Mouse (Mus musculus): Measurements from ENCODE around the gene Sbno2.

Gene Sbno2

DNA sequence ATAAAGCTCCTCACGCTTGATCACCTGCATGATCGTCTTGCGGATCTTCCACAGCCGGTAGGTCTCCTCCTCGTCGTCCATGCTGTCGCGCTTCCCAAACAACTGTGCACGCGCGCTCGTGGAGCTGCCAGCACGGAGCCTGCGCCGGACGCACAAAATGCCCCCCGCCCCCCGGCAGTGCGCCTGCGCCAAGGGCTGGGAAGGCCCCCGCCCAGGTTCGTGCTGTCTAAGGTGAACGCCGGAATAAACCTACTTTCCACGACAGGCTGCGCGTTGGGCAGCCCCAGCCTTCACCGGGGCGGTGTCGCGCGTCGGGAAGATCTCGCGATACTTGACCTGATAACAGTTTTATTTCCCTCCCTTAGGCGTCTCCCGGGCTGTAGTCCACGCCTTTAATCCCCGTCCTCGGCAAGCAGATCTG lies 65.8 kb downstream of the Sbno2 start, which contains the start of gene Polr2e:
Gene Polr2e, minus strand, starts transcription at position 237 of the 421 bp plus-strand sequence.
- DNase-seq (ENCODE audit: low read depth, low spot score), result peak; percentile 98

DNA sequence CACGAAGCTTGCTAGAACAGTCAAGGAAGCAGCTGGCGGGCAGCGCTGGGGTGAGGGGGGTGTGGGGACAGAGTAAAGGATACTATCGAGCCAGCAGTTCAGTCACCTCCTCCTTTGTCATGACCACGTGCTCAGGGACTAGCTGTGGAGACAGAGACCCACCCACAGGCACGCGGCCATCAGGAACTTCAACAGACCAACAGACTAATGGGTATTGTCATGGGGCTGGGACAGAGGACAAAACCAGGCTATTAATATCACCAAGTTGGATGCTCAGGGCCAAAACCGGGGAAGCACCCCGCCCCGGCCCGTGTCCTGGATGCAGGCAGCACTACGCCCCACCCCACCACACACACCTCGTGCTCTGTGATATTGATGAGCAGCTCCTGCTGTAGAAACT lies 68.5 kb downstream of the Sbno2 start:
- no peak for DNase-seq (ENCODE audit: low read depth, low spot score)

DNA sequence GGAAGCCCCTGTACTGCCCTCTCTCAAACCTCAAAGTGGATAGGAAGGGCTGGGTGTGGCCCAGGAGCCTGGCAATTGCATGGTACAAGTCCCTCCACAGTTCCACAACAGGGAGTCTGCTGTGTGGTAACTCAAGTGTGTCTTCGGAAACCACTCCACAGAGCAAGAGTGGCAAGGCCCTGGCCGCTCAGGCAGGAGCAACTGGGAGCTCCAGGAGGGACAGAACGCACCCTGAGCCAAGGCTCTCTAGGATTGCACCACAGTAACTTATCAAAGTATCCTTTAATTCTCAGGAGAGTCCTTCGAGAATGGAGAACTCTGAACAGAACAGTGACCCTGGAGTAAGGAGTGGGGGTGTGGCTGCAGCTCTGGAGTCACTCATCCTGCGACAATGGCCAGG lies 69.7 kb downstream of the Sbno2 start:
- no peak for DNase-seq (ENCODE audit: low read depth, low spot score)

DNA sequence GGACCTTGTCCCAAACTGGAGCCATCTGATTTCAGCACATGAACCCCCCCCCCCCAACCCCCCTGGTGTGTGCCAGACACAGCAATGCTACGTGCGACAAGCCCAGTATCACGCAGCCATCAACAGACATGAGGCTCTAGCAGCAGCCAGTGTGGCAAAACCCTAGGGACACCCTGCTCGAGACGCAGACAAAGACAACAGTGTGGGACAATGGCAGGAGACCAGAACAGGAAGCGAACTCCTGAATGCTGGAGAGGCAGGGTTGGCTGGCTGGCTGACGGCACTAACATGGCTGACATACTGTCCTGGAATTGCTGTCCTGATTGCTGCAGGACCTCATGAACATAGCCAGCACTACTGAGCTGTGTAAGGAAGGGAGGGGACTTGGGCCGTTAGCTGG lies 70.2 kb downstream of the Sbno2 start:
- DNase-seq (ENCODE audit: low read depth, low spot score), result no peak

DNA sequence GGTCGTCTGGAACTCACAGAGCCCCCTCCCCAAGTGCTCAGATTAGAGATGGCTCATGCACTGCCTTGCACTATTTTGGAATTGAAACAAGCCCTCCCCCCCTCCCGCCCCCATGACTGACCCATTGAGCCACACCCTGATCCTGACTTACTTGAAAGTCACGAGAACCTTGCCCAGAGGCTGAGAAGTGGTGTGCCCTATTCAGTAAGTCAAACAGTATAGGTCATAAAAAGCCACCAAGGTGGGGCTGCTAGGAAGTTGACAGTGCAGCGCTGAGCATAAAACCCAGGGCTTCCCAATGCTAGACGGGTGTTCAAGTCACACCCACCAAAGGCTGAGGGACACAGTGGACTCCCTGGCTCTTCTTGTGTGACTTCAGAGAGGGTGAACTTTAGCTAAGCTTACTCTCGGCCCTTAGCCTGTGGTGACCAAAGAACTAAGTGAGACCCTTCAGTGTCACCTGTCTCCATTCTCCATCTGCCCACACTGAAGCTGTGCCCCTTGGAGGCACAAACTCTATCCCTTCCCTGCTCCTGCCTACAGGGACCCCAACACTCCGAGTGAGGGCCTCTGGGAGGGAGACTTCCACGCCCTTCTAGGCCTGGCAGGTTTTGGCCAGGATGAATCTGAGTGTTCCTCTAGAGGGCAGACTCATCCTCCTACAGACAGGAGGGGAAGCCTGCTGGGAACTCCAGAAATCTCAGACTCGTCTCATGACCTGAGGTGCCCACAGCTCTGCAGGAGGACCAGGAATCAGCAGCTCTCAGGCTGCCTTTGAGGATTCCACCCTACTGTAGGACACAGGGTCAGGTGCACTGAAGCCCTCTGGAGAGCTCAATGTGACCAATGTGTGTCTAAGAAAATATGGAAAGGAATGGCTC lies 71.6 kb downstream of the Sbno2 start:
- DNase-seq (ENCODE audit: low read depth, low spot score), result no peak

DNA sequence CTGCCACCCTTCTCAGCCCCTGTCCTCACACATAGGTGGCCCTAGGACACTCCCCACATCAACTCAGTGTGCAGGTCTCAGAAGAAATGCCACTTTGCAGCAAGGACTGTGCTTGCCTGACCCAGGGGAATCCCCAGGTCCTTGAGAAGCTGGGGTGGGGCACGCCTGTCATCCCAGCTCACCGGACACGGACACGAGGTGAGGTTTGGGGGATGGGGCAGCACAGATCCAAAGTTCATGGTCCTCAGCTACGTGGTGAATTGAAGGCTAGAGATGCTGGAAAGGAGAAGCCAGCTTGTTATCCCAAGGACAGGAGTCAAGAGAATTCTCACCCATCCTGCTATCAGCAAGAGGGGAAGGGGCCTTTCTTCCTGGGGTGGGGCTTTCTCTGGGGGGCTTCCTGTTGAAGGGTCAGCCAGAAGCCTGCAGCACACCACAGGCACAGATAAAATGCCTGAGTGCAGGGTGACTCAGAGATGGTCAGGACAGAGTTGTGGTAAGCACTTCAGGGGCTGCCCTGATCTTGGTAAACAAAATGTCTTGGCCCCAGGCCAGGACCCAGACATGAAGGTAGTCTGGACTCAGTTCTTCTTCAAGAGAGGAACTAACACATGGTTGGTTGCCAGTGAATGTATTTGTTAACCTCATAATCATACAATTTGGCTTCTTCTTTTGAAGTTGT lies 72.4 kb downstream of the Sbno2 start:
- no peak for DNase-seq (ENCODE audit: low read depth, low spot score)

DNA sequence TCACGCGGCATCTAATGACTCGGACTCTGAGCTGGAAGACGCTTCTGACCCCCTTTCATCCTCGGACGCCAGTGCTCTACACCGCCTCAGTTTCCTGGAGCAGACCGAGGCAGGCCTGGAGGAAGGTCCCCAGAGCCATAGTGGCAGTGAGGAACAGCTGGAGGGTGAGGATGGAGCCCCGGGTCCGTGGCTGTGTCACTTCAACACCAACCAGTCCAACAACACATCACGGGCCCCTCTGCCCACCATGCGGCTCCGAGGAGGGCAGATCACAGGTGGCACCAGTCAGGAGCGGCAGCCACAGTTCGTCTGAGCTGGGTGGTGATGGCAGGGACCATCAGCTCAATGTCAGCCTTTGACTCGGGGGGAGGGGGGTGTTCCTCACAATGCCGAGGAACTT lies 74.6 kb downstream of the Sbno2 start:
- DNase-seq (ENCODE audit: low read depth, low spot score), result no peak

DNA sequence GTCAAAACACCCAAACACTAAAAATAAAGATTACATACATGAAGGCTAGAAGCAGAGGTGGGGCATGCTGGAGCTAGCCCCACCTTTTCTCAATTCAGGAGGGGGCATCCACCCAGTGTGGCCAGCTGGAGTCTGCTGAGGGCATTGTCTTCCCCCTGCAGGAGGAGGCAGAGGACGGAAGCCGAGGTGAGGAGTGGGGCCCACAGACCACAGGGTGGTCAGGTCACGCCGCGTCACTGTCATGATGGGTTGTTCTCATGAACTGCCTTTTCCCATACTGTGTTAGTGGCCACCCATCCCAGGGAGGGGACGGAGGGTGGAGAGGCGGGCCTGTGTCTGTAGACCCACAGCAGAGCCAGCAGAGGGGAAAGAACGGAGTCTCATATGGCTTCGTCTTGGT lies 75.2 kb downstream of the Sbno2 start:
- DNase-seq (ENCODE audit: low read depth, low spot score), result no peak

DNA sequence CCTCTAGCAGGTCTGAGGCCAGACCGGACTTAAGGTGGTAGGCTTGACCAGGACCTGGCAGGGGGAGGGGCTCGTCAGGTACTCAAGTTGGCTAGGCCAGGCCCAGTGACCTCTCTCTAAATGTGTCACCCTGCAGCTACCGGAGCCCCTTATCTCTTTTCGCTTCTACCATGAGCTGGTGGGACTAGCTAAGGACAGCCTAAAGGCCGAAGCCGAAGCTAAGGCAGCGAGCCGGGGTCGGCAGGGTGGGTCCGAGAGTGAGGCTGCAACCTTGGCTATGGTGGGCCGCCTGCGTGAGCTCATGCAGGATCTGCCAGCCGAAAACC lies 76.9 kb downstream of the Sbno2 start:
- DNase-seq (ENCODE audit: low read depth, low spot score), result no peak

DNA sequence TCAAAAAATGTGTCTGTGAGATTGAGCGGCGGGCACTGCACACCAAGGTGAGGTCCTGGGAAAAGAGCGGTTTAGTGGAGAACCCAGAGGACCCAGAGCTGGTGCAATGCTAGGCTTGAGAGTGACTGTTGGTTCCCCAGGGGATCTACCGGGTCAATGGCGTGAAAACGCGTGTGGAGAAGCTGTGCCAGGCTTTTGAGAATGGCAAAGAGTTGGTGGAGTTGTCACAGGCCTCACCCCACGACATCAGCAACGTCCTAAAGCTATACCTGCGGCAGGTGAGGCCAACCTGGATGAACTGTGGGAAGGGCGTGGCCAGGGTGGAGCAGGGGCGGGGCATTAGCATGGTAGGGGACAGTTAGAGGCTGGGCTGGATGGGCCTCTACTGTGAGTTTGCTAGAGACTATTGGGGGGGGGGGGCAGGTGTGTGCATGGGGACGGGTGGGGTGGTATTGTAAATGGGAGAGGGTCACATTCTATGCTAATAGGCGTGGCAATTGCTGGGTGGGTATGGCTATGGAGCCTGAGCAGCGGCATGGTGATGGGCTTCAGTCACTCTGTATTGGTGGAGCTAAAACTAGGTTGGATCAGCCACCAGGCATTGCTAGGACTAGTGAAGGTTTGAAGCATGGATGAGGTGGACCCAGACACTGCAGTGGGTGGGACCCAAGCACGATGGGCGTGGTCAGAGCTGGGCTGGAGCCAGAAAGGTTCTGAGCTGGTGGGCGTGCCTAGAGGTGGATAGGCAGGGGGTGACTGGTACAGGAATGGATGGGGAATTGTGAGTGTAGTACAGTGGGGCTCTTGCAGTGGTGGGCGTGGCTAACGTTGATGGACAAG lies 77.5 kb downstream of the Sbno2 start:
- no peak for DNase-seq (ENCODE audit: low read depth, low spot score)

DNA sequence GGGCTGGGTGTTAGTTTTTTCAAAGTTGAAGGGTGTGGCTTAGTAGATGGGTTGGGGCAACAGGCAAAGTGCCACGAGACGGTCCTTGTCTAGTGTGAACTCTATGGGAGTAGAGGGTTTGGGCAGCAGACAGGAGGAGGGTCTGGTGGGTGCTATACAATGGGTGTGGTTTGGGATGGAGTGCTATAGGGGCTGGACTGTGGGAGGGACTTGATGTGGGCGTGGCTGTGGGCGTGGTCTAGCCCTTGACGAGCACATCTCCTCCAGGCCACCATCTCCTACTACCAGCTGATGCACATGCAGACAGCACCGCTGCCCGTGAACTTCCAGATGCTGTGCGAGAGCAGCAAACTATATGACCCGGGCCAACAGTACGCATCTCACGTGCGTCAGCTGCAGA lies 79.5 kb downstream of the Sbno2 start:
- no peak for DNase-seq (ENCODE audit: low read depth, low spot score)

DNA sequence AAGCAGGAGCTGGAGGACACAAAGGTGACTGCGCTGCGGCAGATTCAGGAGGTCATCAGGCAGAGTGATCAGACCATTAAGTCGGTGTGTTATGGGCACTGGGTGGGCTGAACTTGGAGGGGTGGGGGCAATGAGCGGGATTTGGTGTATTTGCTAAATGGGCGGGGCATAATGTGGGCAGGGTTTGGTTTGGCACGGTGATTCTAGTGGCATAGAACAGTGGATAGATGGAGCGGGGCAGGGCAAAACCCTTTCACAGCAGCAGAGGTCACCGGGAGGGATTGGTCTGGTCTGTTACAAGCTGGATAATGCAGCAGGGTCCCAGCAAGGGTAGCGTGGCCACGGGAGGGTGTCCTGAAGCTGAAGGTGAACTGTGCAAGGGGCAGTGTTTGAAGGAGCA lies 79.9 kb downstream of the Sbno2 start:
- no peak for DNase-seq (ENCODE audit: low read depth, low spot score)

DNA sequence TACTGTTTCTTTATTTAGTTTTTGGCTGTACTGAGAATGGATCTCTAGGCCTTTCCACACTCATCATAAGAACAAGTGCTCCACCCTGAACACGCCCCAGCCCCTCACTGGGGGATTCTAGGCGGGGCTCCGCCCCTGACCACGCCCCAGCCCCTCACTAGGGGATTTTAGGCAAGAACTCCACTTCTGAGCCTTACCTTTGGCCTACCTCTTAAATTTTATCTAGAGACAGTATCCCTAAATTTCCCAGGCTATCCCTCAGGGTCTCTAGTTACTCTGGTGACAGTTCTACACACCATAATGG lies 80.4 kb downstream of the Sbno2 start:
- DNase-seq (ENCODE audit: low read depth, low spot score), result no peak

DNA sequence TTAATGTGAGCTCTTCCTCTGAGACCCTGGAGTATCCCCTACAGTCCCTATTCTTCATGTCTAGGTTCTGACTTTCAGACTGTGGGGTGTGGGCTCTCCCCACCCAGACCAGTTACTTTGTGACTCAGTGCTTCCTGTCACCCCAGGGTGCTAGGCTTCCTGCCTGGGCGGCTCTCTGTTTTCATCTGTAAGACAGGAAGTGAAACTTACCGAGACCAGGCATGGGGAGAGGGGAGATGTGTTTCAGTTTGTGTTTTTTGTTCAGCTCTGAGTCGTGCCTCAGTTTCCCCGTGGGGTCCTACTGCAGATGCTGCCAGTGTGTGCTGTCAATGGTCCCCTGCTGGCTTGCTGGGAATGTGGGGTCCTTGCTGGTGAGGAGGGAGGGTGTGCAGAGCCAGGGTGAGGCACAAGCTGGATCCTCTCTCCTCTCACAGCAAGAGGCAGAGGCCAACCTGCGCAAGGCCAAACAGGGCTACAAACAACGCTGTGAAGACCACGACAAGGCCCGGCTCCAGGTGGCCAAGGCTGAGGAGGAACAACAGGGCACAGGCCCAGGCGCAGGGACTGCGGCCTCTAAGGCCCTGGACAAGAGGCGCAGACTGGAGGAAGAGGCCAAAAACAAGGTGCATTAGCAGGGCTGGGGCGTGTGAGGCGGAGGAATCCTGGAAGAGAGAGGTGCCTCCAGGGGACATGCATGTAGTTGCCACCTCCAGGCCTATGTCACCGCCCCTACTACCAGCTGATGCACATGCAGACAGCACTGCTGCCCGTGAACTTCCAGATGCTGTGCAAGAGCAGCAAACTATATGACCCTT lies 80.9 kb downstream of the Sbno2 start:
- DNase-seq (ENCODE audit: low read depth, low spot score), result no peak

DNA sequence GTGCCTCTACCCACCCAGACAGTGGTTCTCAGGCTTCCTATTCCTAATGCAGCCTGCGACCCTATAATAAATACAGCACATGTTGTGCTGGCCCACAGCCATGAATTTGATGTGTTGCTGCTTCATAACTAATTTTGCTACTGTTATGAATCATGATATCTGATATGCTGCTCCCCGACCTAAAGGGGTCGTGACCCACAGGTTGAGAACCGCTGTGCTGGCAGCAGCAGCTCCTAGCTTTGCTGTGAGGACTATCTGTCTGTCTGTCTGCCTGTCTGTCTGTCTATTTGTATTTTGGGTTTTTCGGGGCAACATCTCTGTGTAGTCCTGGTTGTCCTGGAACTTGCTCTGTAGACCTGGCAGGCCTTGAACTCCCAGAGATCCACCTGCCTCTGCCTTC lies 81.6 kb downstream of the Sbno2 start:
- no peak for DNase-seq (ENCODE audit: low read depth, low spot score)

DNA sequence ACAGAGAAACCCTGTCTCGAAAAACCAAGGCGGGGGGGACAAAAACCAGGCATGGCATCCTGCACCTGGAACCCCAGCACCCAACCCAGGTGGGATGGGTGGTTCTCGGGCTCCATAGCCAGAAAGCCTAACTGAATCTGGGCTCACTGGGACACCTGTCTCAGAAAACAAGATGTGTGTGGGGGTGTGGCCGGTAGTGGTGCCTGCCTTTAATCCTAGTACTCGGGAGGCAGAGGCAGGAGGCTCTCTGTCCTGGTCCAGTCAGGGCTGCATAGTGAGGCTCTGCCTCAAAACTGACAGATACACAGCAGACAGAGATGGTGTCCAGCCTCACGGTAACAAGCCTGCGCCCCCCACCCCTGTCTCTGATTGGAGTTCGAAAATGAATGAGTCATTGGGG lies 82.6 kb downstream of the Sbno2 start:
- no peak for DNase-seq (ENCODE audit: low read depth, low spot score)

DNA sequence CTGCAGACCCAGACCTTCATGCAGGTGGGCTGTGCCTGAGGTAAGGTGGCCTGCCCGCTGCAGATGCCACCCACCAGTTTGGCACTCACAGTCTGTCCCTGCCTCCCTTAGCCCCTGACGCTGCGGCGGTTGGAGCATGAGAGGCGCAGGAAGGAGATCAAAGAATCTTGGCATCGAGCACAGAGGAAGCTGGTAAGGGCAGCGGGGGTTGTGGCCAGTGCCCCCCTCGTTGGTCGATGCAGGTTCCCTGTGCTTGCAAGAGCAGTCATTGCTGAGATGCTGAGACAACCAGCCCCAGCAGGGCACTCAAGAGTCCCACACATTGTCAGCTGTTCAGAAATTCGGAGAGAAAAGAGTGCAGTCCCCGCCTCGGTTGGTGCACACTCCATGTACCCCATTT lies 83.2 kb downstream of the Sbno2 start:
- DNase-seq (ENCODE audit: low read depth, low spot score), result no peak

DNA sequence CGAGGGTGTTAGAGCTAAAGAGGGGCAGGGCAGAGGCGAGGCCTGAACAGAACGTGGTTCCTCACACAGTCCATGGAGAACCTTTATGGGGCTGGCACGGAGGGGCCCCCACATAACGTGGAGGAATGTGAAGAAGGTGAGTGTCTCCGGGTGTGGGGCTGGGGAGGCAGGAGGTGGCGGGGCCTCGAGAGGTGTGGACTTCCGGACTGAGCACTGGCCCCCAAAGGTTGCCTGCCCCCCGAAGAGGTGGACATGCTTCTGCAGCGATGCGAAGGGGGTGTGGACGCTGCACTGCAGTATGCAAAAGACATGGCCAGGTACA lies 84.1 kb downstream of the Sbno2 start:
- DNase-seq (ENCODE audit: low read depth, low spot score), result no peak

DNA sequence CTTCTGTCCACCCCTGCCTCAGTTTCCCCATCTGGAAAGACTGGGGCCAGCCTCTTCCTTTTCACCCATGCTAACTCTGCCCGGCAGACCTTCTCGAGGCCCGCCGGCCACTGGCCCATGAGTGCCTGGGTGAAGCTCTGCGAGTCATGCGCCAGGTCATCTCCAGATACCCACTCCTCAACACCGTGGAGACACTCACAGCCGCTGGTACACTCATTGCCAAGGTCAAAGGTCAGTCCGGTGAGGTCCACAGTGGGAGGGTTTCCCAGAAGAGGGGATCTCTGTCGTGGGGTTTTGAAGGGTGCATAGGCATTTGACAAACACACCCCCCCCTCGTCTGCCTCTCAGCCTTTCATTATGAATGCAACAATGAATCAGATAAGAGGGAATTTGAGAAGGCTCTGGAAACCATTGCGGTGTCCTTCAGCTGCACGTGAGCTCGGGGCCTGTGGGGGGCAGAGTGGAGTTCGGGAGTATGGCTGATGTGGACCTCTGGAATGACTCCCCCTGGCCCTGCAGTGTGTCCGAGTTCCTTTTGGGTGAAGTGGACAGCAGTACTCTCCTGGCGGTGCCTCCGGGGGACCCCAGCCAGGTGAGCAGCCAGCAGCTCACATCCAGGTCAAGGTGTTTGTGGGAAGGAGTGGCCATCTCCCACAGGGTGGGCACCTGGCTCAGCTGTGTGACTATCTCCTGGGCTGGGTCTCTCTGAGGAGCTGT lies 84.6 kb downstream of the Sbno2 start:
- DNase-seq (ENCODE audit: low read depth, low spot score), result no peak

DNA sequence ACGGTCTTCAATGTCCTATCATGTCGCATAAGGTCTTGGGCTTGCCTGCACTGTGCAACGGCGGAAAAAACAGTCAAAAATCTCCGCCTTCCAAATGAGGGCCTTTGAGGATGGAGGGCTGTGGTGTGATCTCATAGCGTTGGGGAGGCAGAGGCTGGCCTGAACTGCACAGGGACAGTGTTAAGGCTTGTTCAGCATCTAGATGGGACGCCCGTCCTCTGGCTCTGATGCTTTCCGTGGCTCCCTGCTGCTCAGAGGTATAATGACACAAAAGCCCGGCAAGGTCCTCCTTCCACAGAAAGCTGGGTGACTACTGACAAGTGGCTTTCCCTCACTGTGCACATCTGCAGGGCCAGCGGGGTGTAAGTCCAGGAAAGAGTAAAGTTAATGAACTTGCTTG lies 85.2 kb downstream of the Sbno2 start:
- no peak for DNase-seq (ENCODE audit: low read depth, low spot score)

DNA sequence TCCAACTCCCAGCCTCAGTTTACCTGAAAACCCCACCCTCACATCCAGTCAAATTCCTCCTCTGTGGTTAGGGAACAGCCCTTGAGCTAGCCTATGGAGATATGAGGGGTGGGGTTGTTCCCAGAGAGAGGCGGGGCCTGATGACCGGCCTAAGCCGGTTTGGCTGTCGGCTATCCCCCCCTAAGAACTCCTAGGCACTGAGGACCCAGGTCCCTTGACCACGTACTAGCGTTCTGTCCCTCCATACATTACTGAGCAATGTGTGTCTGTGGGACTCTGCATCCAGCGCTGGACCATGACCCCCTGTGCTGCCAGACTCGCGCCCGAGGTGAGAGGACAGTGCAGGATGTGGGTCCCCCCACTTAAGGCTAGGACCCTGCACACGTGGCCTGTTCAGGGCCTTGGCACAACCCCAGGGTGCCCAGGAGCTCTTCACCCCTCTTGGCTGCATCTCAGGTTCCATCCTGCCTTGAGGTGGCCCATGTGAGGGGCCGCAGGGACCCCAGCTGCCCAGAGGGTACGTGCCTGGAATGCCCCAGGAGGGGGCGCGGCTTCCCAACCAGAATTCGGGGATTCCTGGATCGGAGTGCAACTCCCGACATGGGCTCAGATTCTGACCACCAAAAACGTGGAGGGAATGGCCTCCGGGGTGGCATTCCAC lies 85.8 kb downstream of the Sbno2 start:
- peak; percentile 59 for DNase-seq (ENCODE audit: low read depth, low spot score)

Measured in forelimb bud, embryonic 11.5 days (tissue).